Mouse (Mus musculus): ENCODE measurements around the gene Klf7. TPM values are rescaled to one million over a fixed set of nuclear protein-coding genes. Genes with fewer than 3 reads are reported as not detected.

Klf7 gene
- polyA plus RNA-seq, 1 experiment from 2014 or later = 13.8 TPM

DNA sequence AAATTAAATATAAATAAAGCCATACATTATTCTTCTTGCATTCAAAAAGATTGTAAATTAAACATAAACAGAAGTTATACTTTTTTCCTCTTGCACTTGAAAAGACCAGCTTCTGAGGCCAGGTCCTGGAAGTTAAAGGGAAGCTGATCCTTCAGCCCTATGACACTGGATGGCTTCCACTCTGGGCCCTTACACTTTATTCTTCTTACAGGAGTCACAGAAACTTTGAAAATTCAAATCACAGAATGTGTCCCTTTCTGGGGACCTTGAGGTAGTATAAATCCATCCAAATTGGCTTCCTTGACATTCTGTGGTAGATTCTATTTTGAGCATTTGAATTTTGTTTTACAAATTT, 75.3 kb downstream of the Klf7 start:
- H3K4me1 ChIP-seq = no peaks in the 10 kb centered on the region
- no peak overlapping the region for H3K27ac ChIP-seq
- H3K36me3 ChIP-seq (replicated peaks) = no peaks in the 10 kb centered on the region
- no peak overlapping the region for H3K4me3 ChIP-seq
- no peaks in the 10 kb centered on the region for H3K9me3 ChIP-seq
- no peak for DNase-seq (ENCODE audit: extremely low spot score, low spot score)
- no peaks in the 10 kb centered on the region for H3K27me3 ChIP-seq (ENCODE audit: poor library complexity, severe bottlenecking)

DNA sequence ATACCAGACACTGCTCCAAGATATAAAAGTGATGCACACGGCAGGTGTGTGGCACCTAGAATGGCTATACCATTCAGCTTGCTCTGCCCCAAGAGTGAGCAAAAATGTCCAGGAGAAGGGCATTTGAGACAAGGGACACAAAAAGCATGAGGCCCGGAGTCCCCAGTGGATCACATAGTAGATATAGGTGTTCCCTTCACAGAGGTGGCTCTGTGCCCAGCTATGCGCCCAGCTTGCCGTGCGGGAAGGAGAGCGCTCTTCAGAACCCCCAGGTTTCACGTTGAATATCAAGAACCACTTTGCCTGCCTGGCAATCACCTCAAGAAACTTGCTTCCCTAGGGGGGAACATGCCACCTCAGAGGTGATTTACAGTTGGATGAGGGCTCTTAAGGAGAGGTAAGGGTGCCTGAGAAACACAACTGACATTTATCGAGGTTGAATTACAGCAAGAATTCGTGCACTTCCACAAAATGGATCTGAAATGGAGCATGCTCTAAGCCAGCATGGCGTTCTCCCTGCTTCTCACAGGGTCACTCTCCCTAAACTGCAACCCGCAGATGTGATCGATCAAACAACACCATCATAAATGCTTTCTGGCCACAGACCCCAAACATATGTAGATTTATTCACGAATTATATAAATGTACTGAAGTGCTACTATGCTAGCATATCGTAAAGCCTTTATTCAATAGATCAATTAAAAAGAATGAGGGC, 75.8 kb downstream of the Klf7 start:
- WGBS = 91% methylated on average over 14 of the region's 14 CpGs
- Histone ChIP-seq H3K36me3 (replicated peaks) (0 out of 2 replicates have a peak, but pooled peaks cover under 1% of the 10 kb centered on the region), H3K4me3 (no peak overlapping the region), H3K27me3 (ENCODE audit: poor library complexity, severe bottlenecking) (no peaks in the 10 kb centered on the region), H3K27ac (no peak overlapping the region), H3K4me1 (peaks cover 1% of the 10 kb centered on the region; the same call in 1 of the 2 replicates), H3K9me3 (no peaks in the 10 kb centered on the region)
- DNase-seq (ENCODE audit: extremely low spot score, low spot score) = no peak

DNA sequence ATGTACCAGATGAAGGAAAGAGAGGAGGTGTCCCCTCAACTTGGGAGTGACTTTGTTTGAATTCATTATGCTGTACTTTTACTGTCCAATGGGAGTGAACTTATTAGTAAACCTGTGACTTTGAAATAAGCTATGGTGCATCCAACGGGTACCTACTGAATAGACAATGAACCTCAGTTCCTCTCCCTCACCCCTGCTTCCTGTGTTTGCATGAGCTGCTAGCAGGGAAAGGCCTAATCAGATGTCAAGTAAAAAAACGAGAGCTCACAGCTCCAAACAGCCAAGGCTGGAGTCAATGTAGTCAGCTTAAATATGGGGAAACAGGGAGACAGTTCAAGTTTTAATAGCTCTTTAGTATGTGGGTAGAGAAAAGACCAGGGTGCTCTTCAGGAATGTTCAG, 77.5 kb downstream of the Klf7 start:
- Histone ChIP-seq H3K9me3 (no peaks in the 10 kb centered on the region), H3K27ac (no peak overlapping the region), H3K36me3 (replicated peaks) (peaks cover 13% of the 10 kb centered on the region), H3K4me1 (peaks cover 7% of the 10 kb centered on the region; the same call in 1 of the 2 replicates), H3K27me3 (ENCODE audit: poor library complexity, severe bottlenecking) (no peaks in the 10 kb centered on the region), H3K4me3 (no peak overlapping the region)
- no peak for DNase-seq (ENCODE audit: extremely low spot score, low spot score)
- 55% methylated on average over 2 of the region's 2 CpGs for WGBS

DNA sequence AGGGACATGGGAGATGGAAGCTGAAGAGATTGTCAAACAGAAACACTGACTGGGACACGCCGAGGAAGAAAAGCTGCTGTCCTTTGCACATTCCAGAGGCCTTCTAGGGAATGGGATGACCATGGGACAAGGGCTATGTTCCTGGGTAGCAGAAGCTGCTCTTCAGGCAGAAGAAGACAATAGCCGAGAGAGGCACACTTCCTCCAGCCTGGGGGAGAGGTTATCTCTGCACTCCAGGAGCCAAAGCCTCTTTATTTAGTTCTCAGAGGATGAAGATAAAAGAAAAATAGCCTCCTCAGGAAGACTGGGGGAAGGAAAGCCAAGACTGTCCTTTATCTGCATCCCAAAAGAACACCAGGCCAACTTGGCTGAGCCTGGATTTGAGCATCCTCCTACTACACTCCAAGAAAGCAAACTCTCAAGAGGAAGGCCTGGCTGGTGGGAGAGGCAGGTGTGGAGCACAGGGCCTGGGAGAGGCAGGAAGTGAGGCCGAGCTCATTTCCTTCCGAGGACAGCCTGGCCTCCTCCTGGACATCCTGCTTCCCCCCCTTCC, 81.2 kb downstream of the Klf7 start:
- H3K27ac ChIP-seq = peak overlapping the region; percentile 40; the same call in 1 of the 2 replicates
- H3K4me1 ChIP-seq = peaks cover 28% of the 10 kb centered on the region
- DNase-seq (ENCODE audit: extremely low spot score, low spot score) = no peak
- no peaks in the 10 kb centered on the region for H3K27me3 ChIP-seq (ENCODE audit: poor library complexity, severe bottlenecking)
- H3K36me3 ChIP-seq (replicated peaks) = peaks cover 13% of the 10 kb centered on the region
- no peak overlapping the region for H3K4me3 ChIP-seq
- H3K9me3 ChIP-seq = no peaks in the 10 kb centered on the region
- WGBS = 65% methylated on average over 5 of the region's 5 CpGs

DNA sequence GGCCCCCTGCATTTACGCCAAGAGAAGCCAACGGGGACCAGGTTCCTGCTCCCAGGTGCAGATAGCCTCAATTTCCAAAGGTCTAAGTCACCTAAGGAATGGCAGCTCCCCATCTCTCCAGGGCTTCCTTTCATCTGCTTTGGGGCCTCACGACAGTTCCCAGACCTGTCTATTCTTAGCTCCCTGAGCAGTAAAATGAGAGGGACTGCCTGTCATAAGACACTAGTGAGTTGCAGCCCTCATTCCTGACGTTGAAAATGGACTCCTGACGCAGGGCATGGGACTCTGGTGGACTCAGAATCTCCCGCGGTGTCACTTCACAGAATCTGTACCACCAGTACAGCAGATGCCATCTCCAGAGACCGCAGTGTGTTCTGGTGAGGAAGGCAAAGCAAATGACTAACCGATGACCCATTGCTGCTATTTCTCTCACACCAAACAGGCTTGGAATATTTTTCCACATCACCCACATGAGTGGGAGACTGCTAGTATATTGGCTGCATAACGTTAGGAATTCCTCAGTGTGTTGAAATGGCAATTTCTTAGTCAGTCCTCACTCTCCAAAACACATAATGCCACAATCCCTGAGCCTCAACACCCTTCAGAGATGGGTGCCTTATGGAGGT, 81.9 kb downstream of the Klf7 start:
- Histone ChIP-seq H3K27ac (peak overlapping the region; percentile 40; the same call in 1 of the 2 replicates), H3K4me1 (peaks cover 31% of the 10 kb centered on the region), H3K9me3 (no peaks in the 10 kb centered on the region), H3K27me3 (ENCODE audit: poor library complexity, severe bottlenecking) (no peaks in the 10 kb centered on the region), H3K36me3 (replicated peaks) (peaks cover 16% of the 10 kb centered on the region), H3K4me3 (no peak overlapping the region)
- no peak for DNase-seq (ENCODE audit: extremely low spot score, low spot score)
- 89% methylated on average over 10 of the region's 10 CpGs for WGBS

DNA sequence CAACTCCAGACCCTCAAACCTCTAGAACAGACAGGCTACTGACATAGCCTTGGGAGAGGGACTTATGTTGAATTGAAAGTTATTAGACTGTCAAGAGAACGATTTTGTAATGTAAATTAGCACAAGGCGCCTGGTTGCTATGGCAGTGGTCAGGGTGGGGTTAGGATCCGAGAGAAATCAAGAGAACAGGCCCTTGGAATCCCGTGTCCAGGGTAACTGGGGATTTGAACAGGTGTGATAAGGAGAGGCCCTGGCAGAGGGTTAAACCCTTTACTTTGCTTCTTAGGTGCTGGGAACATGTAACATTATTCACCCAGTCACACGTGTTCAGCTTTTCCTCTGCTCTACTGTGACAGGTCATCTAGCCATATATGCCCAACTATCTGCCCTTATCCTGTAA, 83.7 kb downstream of the Klf7 start:
- DNase-seq (ENCODE audit: extremely low spot score, low spot score) = no peak
- Histone ChIP-seq H3K36me3 (replicated peaks) (peaks cover 25% of the 10 kb centered on the region), H3K9me3 (no peaks in the 10 kb centered on the region), H3K4me1 (peaks cover 34% of the 10 kb centered on the region), H3K27me3 (ENCODE audit: poor library complexity, severe bottlenecking) (no peaks in the 10 kb centered on the region), H3K4me3 (no peak overlapping the region), H3K27ac (no peak overlapping the region)
- WGBS = 82% methylated on average over 5 of the region's 5 CpGs

DNA sequence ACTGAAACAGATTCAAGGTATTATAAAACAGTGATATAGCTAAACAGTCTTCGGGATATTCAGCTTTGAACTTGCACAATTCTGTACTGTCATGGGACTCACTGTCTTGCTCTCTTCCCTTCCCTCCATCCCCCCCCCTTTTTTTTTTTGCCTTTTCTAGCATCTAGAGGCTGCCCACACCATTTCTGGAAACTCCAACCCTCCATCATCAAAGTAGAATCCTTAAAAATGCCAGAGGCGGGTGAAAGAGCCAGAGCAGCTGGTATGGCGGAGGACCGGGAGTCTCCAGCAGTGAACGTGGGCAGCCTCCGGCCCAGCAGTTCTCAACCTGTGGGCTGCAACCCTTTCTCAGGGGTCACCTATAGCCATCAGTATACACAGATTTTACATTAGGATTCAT, 84.3 kb downstream of the Klf7 start:
- peaks cover 25% of the 10 kb centered on the region for H3K36me3 ChIP-seq (replicated peaks)
- no peak overlapping the region for H3K27ac ChIP-seq
- H3K9me3 ChIP-seq = no peaks in the 10 kb centered on the region
- H3K4me3 ChIP-seq = no peak overlapping the region
- no peaks in the 10 kb centered on the region for H3K27me3 ChIP-seq (ENCODE audit: poor library complexity, severe bottlenecking)
- DNase-seq (ENCODE audit: extremely low spot score, low spot score) = no peak
- 91% methylated on average over 6 of the region's 6 CpGs for WGBS
- H3K4me1 ChIP-seq = peaks cover 34% of the 10 kb centered on the region

DNA sequence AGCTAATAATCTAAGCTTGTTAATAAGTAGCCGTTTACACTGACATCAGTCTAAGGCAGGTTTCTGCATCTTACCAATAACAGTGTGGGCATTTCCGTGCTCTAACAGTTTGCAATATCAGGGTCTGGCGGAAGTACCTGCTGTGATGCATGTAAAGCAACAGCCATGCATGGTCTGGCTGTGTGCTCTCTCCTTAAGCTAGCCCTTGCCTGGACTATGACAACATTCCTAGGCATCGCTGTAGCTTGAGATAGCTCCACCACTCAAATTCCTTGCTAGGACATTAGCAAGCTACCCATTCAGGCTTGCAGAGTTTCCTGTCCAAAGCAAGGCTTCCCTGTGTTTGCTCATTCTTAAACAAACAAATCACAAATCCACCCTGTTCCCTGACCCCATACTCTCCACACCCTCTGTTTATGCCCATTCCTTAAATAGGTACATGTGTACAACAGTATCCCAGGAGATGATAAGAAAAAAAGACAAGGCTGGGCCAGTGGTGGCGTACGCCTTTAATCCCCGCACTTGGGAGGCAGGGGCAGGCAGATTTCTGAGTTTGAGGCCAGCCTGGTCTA, 85.1 kb downstream of the Klf7 start:
- no peak overlapping the region for H3K4me3 ChIP-seq
- peaks cover 25% of the 10 kb centered on the region for H3K36me3 ChIP-seq (replicated peaks)
- H3K4me1 ChIP-seq = peaks cover 34% of the 10 kb centered on the region
- DNase-seq (ENCODE audit: extremely low spot score, low spot score) = no peak
- no peaks in the 10 kb centered on the region for H3K27me3 ChIP-seq (ENCODE audit: poor library complexity, severe bottlenecking)
- no peaks in the 10 kb centered on the region for H3K9me3 ChIP-seq
- WGBS = 86% methylated on average over 7 of the region's 7 CpGs
- no peak overlapping the region for H3K27ac ChIP-seq

DNA sequence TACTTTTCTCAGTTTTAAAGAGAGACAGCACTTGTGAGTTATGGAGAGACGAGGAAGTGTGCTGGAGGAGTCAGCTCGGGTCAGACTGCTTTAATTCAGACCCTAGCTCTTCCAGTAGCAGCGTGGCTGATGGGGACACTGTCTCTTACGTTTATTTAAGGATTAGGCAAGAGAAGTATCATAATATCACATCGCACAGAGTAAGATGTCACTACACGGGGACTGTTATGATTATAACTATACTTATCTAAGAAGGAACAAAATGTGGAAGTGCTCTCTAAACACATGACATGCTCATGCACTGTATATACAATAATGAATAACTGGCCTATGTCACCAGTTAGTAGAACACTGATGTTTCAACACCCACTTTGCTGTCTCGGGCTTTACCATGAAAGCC, 86.3 kb downstream of the Klf7 start:
- H3K4me1 ChIP-seq = peaks cover 28% of the 10 kb centered on the region
- no peak for DNase-seq (ENCODE audit: extremely low spot score, low spot score)
- WGBS = 86% methylated on average over 7 of the region's 7 CpGs

DNA sequence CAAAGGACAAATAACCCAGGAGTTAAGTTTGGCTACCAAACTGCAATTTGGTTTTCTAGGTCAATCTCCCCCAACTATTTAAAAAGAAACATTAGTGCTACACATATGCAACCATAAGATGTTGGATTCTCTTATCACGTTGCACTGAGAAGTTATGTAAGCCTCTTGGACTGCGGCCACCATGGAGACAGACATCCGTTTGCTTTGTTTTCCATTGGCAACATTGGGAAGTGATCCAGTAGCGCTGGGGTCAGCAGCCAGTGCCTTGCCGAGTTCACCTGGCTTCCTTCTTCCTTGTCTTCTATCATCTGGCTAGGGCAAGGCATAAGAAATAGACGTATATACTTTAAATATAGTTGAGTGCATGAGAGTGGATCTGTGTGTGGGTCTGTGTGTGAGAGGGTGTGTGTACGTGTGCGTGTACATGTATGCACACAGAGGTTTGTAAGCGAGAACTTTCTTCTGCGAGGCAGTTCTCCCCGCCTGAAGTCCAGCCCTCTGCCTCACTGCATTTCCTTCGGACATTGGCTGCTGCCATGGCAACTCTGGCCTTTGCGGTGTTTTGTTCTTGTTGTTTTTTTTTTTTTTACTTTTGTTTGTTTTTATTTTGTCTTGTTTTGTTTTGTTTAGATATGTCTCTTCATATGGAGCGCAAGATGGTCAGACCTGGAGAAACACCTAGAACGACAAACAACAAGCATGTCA, 86.8 kb downstream of the Klf7 start:
- no peak for DNase-seq (ENCODE audit: extremely low spot score, low spot score)
- 88% methylated on average over 15 of the region's 15 CpGs for WGBS
- no peak overlapping the region for H3K4me3 ChIP-seq
- no peaks in the 10 kb centered on the region for H3K27me3 ChIP-seq (ENCODE audit: poor library complexity, severe bottlenecking)
- peaks cover 28% of the 10 kb centered on the region for H3K4me1 ChIP-seq
- H3K9me3 ChIP-seq = no peaks in the 10 kb centered on the region
- H3K27ac ChIP-seq = no peak overlapping the region
- H3K36me3 ChIP-seq (replicated peaks) = peaks cover 16% of the 10 kb centered on the region

More for the DNA sequence above, 86.3 kb downstream of the Klf7 start:
- H3K36me3 ChIP-seq (replicated peaks) = peaks cover 21% of the 10 kb centered on the region
- no peak overlapping the region for H3K27ac ChIP-seq
- no peak overlapping the region for H3K4me3 ChIP-seq
- H3K27me3 ChIP-seq (ENCODE audit: poor library complexity, severe bottlenecking) = no peaks in the 10 kb centered on the region
- no peaks in the 10 kb centered on the region for H3K9me3 ChIP-seq

DNA sequence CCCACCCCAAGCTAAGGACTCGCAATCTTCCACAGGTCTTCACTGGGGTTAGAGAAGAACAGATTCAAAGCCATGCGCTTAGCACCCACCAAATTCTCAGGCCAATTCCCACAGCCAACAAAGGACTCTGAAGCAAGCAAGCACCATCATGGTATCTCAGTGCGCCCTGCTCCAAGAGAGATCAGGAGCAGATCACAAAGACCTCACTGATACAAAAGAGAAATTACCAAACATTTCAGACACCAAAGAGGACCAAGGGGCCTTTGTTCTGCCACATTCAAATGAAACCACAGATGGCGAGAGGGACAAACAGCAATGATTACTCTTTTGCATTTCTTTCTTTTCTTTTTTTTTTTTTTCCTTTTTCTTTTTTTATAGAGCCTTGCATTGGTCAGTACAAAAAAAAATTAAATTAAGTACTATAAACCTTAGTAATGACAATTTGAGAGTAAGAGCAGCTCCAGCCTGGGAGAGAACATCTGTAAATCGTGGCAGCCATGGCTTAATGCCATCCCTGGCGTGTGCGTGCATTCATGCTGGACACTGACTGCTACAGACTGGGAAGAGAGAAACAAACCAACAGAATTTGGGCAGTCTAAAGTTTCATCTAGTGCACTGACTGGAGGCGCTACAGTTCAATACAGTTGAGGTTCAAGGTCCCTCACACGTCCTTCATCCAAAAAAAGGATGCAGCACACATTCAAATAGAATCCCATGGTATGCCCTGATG, 89.4 kb downstream of the Klf7 start:
- Histone ChIP-seq H3K36me3 (replicated peaks) (peaks cover 12% of the 10 kb centered on the region), H3K4me3 (no peak overlapping the region), H3K9me3 (no peaks in the 10 kb centered on the region), H3K4me1 (peaks cover 25% of the 10 kb centered on the region), H3K27me3 (ENCODE audit: poor library complexity, severe bottlenecking) (no peaks in the 10 kb centered on the region), H3K27ac (no peak overlapping the region)
- no peak for DNase-seq (ENCODE audit: extremely low spot score, low spot score)
- WGBS = 88% methylated on average over 9 of the region's 9 CpGs

DNA sequence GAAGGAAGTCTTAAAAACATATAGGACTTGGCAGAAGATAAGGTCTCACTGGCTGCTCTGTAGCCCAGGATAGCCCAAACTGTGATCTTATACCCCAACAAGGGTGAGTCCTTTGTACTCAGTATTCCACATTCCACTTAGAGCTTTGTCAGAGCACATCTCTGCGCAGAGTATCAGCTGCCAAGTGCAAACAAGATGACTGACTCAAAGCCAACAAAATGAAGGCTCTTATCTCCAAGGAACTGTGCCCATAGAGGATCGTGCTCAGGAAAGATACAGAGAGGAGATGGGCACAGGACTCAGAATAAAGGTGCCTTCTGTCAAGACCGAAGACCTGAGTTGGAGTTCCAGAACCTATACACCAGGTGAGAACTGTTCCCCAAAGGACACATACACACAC, 100.1 kb downstream of the Klf7 start:
- Histone ChIP-seq H3K4me1 (peaks cover 33% of the 10 kb centered on the region), H3K27me3 (ENCODE audit: poor library complexity, severe bottlenecking) (0 out of 2 replicates have a peak, but pooled peaks cover 6% of the 10 kb centered on the region), H3K9me3 (no peaks in the 10 kb centered on the region), H3K4me3 (no peak overlapping the region), H3K27ac (no peak overlapping the region), H3K36me3 (replicated peaks) (no peaks in the 10 kb centered on the region)
- DNase-seq (ENCODE audit: extremely low spot score, low spot score) = no peak
- WGBS = 95% methylated on average over 3 of the region's 3 CpGs
